Mouse (Mus musculus) heart, postnatal 0 days (tissue): ENCODE results near the gene Rpa2. TPM values are rescaled to one million over a fixed set of nuclear protein-coding genes. Genes with fewer than 3 reads are reported as not detected.
A peak's percentile ranks its signal among the peaks of the same experiment; 100 is the strongest.
"Not testable (repeated sequence)": the region's sequence is repeated elsewhere in the genome, so short reads cannot be mapped to it uniquely, and the experiment has no call there.

Experiments
- ATAC-seq: fragments of 200-750 bp; cut with Nextera tagmentation; 2 replicates; pipeline ENCODE4 v1.8.0; 2017; ENCODE audit warnings: low read depth, moderate number of reproducible peaks, moderate library complexity; ENCODE audit not compliant: insufficient read depth
- DNase-seq: peaks from one replicate; pipeline ENCODE4 v3.0.0-alpha.2; 2016; ENCODE audit warnings: low spot score
- H3K27ac ChIP-seq: fragments of 300-500 bp; sonication (generic); 2 replicates; pipeline ENCODE4 v1.5.1; 2014; ENCODE audit warnings: low read depth, mild to moderate bottlenecking
- H3K27me3 ChIP-seq: fragments of 300-500 bp; sonication (generic); 2 replicates; pipeline ENCODE4 v1.6.1; 2014; ENCODE audit warnings: low read length, mixed read lengths; ENCODE audit not compliant: control insufficient read depth, insufficient read depth
- H3K36me3 ChIP-seq: fragments of 300-500 bp; sonication (generic); replicated peaks from 2 replicates; pipeline ENCODE4 v1.6.1; 2014; ENCODE audit warnings: low read length, mixed read lengths; ENCODE audit not compliant: control insufficient read depth, insufficient read depth
- H3K4me1 ChIP-seq: fragments of 300-500 bp; sonication (generic); 2 replicates; pipeline ENCODE4 v1.6.1; 2014; ENCODE audit warnings: antibody characterized with exemption; ENCODE audit not compliant: control insufficient read depth, insufficient read depth
- H3K4me2 ChIP-seq: fragments of 300-500 bp; sonication (generic); 2 replicates; pipeline ENCODE4 v1.6.1; 2014; ENCODE audit warnings: low read depth, mild to moderate bottlenecking, low read length, moderate library complexity
- H3K4me3 ChIP-seq: fragments of 300-500 bp; sonication (generic); 2 replicates; pipeline ENCODE4 v1.5.1; 2014; ENCODE audit warnings: low read depth, low read length
- H3K9ac ChIP-seq: fragments of 300-500 bp; sonication (generic); replicated peaks from 2 replicates; pipeline ENCODE4 v1.6.1; 2014; ENCODE audit warnings: low read depth, low read length, mixed read lengths
- H3K9me3 ChIP-seq: fragments of 300-500 bp; sonication (generic); replicated peaks from 2 replicates; pipeline ENCODE4 v1.6.1; 2016; ENCODE audit warnings: low read length; ENCODE audit not compliant: control insufficient read depth
- CTCF ChIP-seq: IDR thresholded peaks from 2 replicates; pipeline ENCODE4 v1.5.1; 2016; ENCODE audit warnings: antibody characterized with exemption, control low read depth, low read depth
- EP300 ChIP-seq: IDR thresholded peaks from 2 replicates; pipeline ENCODE4 v1.6.1; 2016; ENCODE audit warnings: antibody characterized with exemption, low read depth
- WGBS: fragments of 180-500 bp; shearing (Covaris S2); extraction: QIAGEN DNeasy Blood & Tissue Kit; methylation state at CpG from one replicate; pipeline ENCODE4 v1.1.7; 2014; 5-methylcytosine and 5-hydroxymethylcytosine counted together
- polyA plus RNA-seq: library from polyadenylated mRNA; unstranded; fragments of >200 nt; fragmentation: Nextera tagmentation; extraction: Ambion mirVana; gene quantifications from 2 replicates; pipeline ENCODE4 v1.2.1, GENCODE M21; 2015
- total RNA-seq: library from RNA; depleted of rRNA; stranded (reverse); fragments of >200 nt; gene quantifications from 2 replicates; pipeline ENCODE4 v1.2.3, GENCODE M21; 2014; ENCODE audit warnings: low replicate concordance

Rpa2 gene
- total and polyA plus RNA-seq, 2 experiments from 2014 or later: 26.1 to 32.0 TPM

GRCm38 (mm10) chr4:132796196-132796886, 28.2 kb downstream of the Rpa2 start, which contains the start of gene Themis2:
Gene Themis2, minus strand, starts transcription at chr4:132796387.
- Histone ChIP-seq H3K4me1 (no peaks in the 10 kb centered on the region), H3K36me3 (no peaks in the 10 kb centered on the region), H3K27me3 (peaks cover 7% of the 10 kb centered on the region; the same call in 1 of the 2 replicates), H3K4me3 (peak within 1 kb of the TSS; percentile 41), H3K27ac (no peak within 1 kb of the TSS), H3K9me3 (no peaks in the 10 kb centered on the region), H3K9ac (no peak within 1 kb of the TSS), H3K4me2 (peak within 1 kb of the TSS; percentile 55)
- no peak for TF ChIP-seq CTCF
- no peak for TF ChIP-seq EP300
- ATAC-seq: no peak
- 2% methylated on average over 21 of the region's 21 CpGs for WGBS
- no peak for DNase-seq

GRCm38 (mm10) chr4:132797461-132797860, 29.3 kb downstream of the Rpa2 start:
- H3K4me1 ChIP-seq: no peaks in the 10 kb centered on the region
- DNase-seq (no peak), ATAC-seq (no peak)
- no peaks in the 10 kb centered on the region for H3K36me3 ChIP-seq
- no peak for TF ChIP-seq CTCF
- no peak for TF ChIP-seq EP300
- H3K4me3 ChIP-seq: no peak overlapping the region
- no peaks in the 10 kb centered on the region for H3K9me3 ChIP-seq
- no peak overlapping the region for H3K9ac ChIP-seq
- H3K27me3 ChIP-seq: peaks cover 7% of the 10 kb centered on the region; the same call in 1 of the 2 replicates
- H3K4me2 ChIP-seq: no peak overlapping the region
- no peak overlapping the region for H3K27ac ChIP-seq
- WGBS: 57% methylated on average over 1 of the region's 1 CpGs

- Histone ChIP-seq H3K4me2 (no peak overlapping the region), H3K9ac (no peak overlapping the region), H3K4me1 (no peaks in the 10 kb centered on the region), H3K36me3 (no peaks in the 10 kb centered on the region), H3K9me3 (no peaks in the 10 kb centered on the region), H3K27me3 (peaks cover 7% of the 10 kb centered on the region; the same call in 1 of the 2 replicates), H3K27ac (no peak overlapping the region), H3K4me3 (no peak overlapping the region)
- no peak for TF ChIP-seq EP300
- no peak for TF ChIP-seq CTCF
- DNase-seq: no peak
- WGBS: 50% methylated on average over 4 of the region's 4 CpGs
- no peak for ATAC-seq
These were observed 29.9 kb downstream of the Rpa2 start for GRCm38 (mm10) chr4:132798028-132798427.

GRCm38 (mm10) chr4:132798666-132799065, 30.5 kb downstream of the Rpa2 start:
- H3K4me2 ChIP-seq, H3K27ac ChIP-seq, H3K4me3 ChIP-seq, DNase-seq, H3K4me1 ChIP-seq, ATAC-seq, H3K27me3 ChIP-seq, H3K9me3 ChIP-seq, H3K9ac ChIP-seq, H3K36me3 ChIP-seq: not testable (repeated sequence)
- 80% methylated on average over 3 of the region's 3 CpGs for WGBS

- no peak for ATAC-seq
- H3K36me3 ChIP-seq: no peaks in the 10 kb centered on the region
- no peak overlapping the region for H3K4me2 ChIP-seq
- H3K27me3 ChIP-seq: peaks cover 5% of the 10 kb centered on the region; the same call in 1 of the 2 replicates
- no peak for DNase-seq
- no peak overlapping the region for H3K27ac ChIP-seq
- no peaks in the 10 kb centered on the region for H3K4me1 ChIP-seq
- no peaks in the 10 kb centered on the region for H3K9me3 ChIP-seq
- WGBS: 76% methylated on average over 4 of the region's 4 CpGs
- H3K4me3 ChIP-seq: no peak overlapping the region
- TF ChIP-seq EP300 (no peak), CTCF (no peak)
- H3K9ac ChIP-seq: no peak overlapping the region
These were observed 31.7 kb downstream of the Rpa2 start for GRCm38 (mm10) chr4:132799845-132800244.
